ENCODE assay signal across 10 mouse cellular contexts in genomic region chr2:34544021-34544420, GRCm38 (mm10).
"Had no signal": no experiment of that assay in that cellular context is flagged by ENCODE, and none has a peak within 500 bp of the region (broad histone marks: within the 10 kb centered on the region; RNA-seq: fewer than 3 reads in every experiment).

No protein-coding gene starts in this region.

- H3K9ac ChIP-seq: liver, embryonic 15.5 days; stomach, embryonic 15.5 days had no signal

- H3K4me2 ChIP-seq: liver, embryonic 11.5 days; liver, embryonic 15.5 days; stomach, embryonic 15.5 days had no signal

- H3K27me3 ChIP-seq: liver, embryonic 15.5 days; stomach, embryonic 15.5 days had no signal

- ATAC-seq: intestine, postnatal 0 days had no signal

- H3K9me3 ChIP-seq: limb, embryonic 10.5 days; liver, embryonic 15.5 days; stomach, embryonic 15.5 days had no signal

- H3K4me1 ChIP-seq: stomach, embryonic 15.5 days had no signal

- H3K27ac ChIP-seq: left cerebral cortex, adult 2 months; limb, embryonic 10.5 days; liver, embryonic 15.5 days; stomach, embryonic 15.5 days had no signal

- DNase-seq: kidney, adult 8-10 months; kidney, postnatal 25 days; lung, adult 2 months; thymus, postnatal 36 days had no signal

- H3K4me3 ChIP-seq: left cerebral cortex, adult 2 months; limb, embryonic 10.5 days; liver, embryonic 15.5 days; stomach, embryonic 15.5 days had no signal

- H3K36me3 ChIP-seq: limb, embryonic 10.5 days; liver, embryonic 15.5 days; stomach, embryonic 15.5 days had no signal
